Mouse (Mus musculus) liver, adult 2 months (tissue): ENCODE data around the gene Erc1. TPM values are rescaled to one million over a fixed set of nuclear protein-coding genes. Genes with fewer than 3 reads are reported as not detected.
A peak's percentile ranks its signal among the peaks of the same experiment; 100 is the strongest.

Source experiments
- DNase-seq: peaks from one replicate; pipeline ENCODE4 v3.0.0-alpha.2; 2011; ENCODE audit warnings: low read depth, low spot score; ENCODE audit errors: extremely low read depth
- H3K27ac ChIP-seq: fragments of 200-500 bp; replicated peaks from 2 replicates; pipeline ENCODE4 v1.5.1; 2012; ENCODE audit warnings: low read depth, mild to moderate bottlenecking, control low read depth, inconsistent platforms, low read length; ENCODE audit not compliant: insufficient read depth
- H3K27me3 ChIP-seq: fragments of 200-500 bp; 2 replicates; pipeline ENCODE4 v1.6.1; 2012; ENCODE audit warnings: mild to moderate bottlenecking, moderate library complexity, low read length, inconsistent platforms; ENCODE audit not compliant: control insufficient read depth, insufficient read depth
- H3K36me3 ChIP-seq: fragments of 200-500 bp; 2 replicates; pipeline ENCODE4 v1.6.1; 2012; ENCODE audit warnings: low read length, inconsistent platforms; ENCODE audit not compliant: control insufficient read depth, insufficient read depth
- H3K4me1 ChIP-seq: fragments of 200-500 bp; 2 replicates; pipeline ENCODE4 v1.6.1; 2011; ENCODE audit warnings: low read length; ENCODE audit not compliant: control insufficient read depth, insufficient read depth
- H3K4me3 ChIP-seq: fragments of 200-500 bp; 2 replicates; pipeline ENCODE4 v1.5.1; 2011; ENCODE audit warnings: low read depth, mild to moderate bottlenecking, control low read depth, low read length, moderate library complexity; ENCODE audit not compliant: insufficient read depth
- H3K79me2 ChIP-seq: fragments of 200-500 bp; 2 replicates; pipeline ENCODE4 v1.6.1; 2012; ENCODE audit warnings: inconsistent platforms, mild to moderate bottlenecking, low read length, moderate library complexity; ENCODE audit not compliant: control insufficient read depth, insufficient read depth
- H3K9ac ChIP-seq: fragments of 200-500 bp; 2 replicates; pipeline ENCODE4 v1.6.1; 2012; ENCODE audit warnings: low read depth, mild to moderate bottlenecking, control low read depth, inconsistent platforms, low read length
- CTCF ChIP-seq: fragments of 200-500 bp; IDR thresholded peaks from 2 replicates; pipeline ENCODE4 v1.5.1; 2011; ENCODE audit warnings: low read depth, low read length, control low read depth
- POLR2A ChIP-seq: fragments of 200-500 bp; IDR thresholded peaks from 2 replicates; pipeline ENCODE4 v1.6.1; 2011; ENCODE audit warnings: low read length, control low read depth; ENCODE audit not compliant: insufficient read depth; ENCODE audit errors: extremely low read depth
- WGBS: fragments of 180-500 bp; shearing (Covaris S2); methylation state at CpG from one replicate; pipeline ENCODE4 v1.1.7; 2018; 5-methylcytosine and 5-hydroxymethylcytosine counted together
- polyA plus RNA-seq: library from polyadenylated mRNA; depleted of rRNA; stranded (reverse); fragments of >200 nt; gene quantifications from 2 replicates; pipeline ENCODE4 v1.2.3, GENCODE M21; 2012
- total RNA-seq: library from RNA; depleted of rRNA; stranded (reverse); fragments of >200 nt; gene quantifications from 2 replicates; pipeline ENCODE4 v1.2.3, GENCODE M21; 2014

Gene Erc1
- total and polyA plus RNA-seq, 2 experiments = 6.3 to 14.2 TPM

DNA sequence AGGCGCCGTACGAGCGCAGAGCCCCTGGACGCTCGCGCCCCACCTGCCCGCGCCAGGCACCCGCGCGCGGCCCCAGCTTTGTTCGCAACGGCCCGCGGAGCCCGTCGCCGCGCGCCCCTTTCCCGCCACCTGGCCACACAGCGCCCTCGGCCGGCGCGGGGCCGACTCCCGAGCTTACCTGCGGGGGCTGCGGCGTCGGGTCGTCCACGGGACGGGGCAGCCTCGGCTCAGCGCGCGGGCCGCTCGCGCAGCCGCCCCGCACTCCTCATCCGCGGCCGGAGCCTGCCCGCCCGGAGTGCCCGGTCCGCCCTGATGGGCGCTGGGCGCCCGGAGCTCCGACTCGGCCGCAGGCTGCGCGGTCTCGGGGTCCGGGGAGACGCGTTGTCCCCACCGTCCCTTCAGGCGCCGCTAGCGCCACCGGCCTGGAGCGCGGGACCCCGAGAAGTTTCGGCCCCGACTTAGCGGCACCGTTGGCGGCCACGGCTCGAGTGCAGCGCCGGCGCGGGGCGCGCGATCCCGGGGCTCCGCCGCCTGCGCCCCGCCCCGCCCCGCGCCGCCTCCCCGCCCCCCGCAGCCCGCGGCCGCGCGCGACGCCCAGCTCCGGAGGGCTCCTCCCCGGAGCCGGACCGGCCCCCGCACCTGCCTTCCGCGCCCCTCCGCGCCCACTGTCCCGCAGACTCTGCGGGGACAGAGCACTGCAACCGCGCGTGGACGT lies 304.0 kb downstream of the Erc1 start, which contains the start of gene Wnt5b:
Gene Wnt5b, minus strand, starts transcription at position 545 of the 715 bp plus-strand sequence.
- TF ChIP-seq POLR2A = no peak
- no peak for TF ChIP-seq CTCF
- Histone ChIP-seq H3K79me2 (no peaks in the 10 kb centered on the region), H3K9ac (peak within 1 kb of the TSS; percentile 60), H3K4me3 (peak within 1 kb of the TSS; percentile 66; the same call in 1 of the 2 replicates), H3K27me3 (peaks cover 14% of the 10 kb centered on the region), H3K4me1 (no peaks in the 10 kb centered on the region), H3K27ac (no peak within 1 kb of the TSS), H3K36me3 (no peaks in the 10 kb centered on the region)
- DNase-seq = no peak
- 1% methylated on average over 99 of the region's 120 CpGs for WGBS

DNA sequence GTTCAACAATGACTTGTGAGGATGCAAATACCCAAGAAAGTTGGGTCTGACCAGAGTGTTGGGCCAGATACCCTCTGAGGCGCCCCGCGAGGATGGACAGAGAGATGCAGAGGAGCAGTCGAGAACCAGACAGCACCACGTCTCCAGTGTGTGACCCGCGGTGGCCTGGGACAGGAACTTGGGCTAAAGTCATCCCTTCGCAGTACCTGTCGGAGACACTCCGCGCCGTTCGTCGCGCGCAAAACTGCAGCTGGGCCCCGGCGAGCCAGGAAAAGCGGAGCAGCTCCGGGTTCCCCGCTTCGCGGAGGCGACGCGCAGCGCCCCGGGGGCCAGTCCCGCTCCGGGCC lies 304.5 kb downstream of the Erc1 start:
- peaks cover 14% of the 10 kb centered on the region for H3K27me3 ChIP-seq
- no peak overlapping the region for H3K9ac ChIP-seq
- TF ChIP-seq CTCF (no peak), POLR2A (no peak)
- H3K4me3 ChIP-seq = peak overlapping the region; percentile 66; the same call in 1 of the 2 replicates
- no peaks in the 10 kb centered on the region for H3K79me2 ChIP-seq
- H3K27ac ChIP-seq = no peak overlapping the region
- H3K36me3 ChIP-seq = no peaks in the 10 kb centered on the region
- no peak for DNase-seq
- H3K4me1 ChIP-seq = no peaks in the 10 kb centered on the region
- 6% methylated on average over 30 of the region's 30 CpGs for WGBS

DNA sequence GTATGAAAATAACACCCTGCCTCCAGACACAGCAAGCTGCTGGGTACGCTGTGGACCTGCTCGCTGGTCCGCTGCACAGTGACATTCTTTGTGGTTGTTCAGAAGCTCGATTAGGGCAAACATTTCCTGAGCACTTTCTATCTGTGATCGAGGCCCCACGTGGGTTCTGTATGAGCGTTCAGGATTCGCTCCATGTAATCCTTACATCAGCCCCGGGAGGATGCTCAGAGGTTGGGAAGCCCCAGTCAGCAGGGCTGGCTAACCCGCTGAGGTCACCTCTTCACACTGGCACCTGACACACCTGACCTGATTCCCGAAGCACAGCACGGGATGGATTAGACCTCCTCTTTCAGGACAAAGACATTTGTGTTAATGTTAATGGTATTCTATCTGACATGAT lies 312.1 kb downstream of the Erc1 start:
- DNase-seq = no peak
- no peaks in the 10 kb centered on the region for H3K4me1 ChIP-seq
- H3K79me2 ChIP-seq = no peaks in the 10 kb centered on the region
- no peak overlapping the region for H3K4me3 ChIP-seq
- H3K9ac ChIP-seq = no peak overlapping the region
- no peaks in the 10 kb centered on the region for H3K36me3 ChIP-seq
- TF ChIP-seq POLR2A (no peak), CTCF (no peak)
- H3K27me3 ChIP-seq = no peaks in the 10 kb centered on the region
- no peak overlapping the region for H3K27ac ChIP-seq
- 88% methylated on average over 12 of the region's 12 CpGs for WGBS

DNA sequence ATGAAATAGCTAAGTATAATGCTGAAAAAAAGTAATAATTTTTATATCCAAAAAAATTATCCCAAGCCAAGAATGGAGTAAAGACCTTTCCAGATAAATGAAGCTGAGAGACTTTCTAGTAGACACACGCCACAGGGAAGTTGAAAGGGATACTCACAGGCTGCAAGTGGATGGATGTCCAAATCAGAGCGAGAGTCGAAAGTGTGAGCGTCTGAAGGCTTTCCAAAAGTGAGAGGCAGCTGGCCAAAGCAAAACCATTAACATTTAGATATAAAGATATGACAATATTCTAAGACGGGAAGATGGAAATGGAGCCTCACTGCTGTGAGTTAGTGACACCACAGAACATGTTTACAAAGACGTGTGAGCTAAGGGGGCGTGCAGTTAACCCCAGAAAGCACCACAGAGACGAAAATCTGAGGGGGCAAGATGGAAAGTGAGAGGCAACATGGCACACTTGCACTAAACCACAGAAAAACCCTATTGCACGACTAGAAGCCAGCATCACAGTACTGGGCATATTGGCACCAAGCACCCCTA lies 314.7 kb downstream of the Erc1 start:
- Histone ChIP-seq H3K27me3 (no peaks in the 10 kb centered on the region), H3K79me2 (no peaks in the 10 kb centered on the region), H3K27ac (no peak overlapping the region), H3K9ac (no peak overlapping the region), H3K4me3 (no peak overlapping the region), H3K4me1 (no peaks in the 10 kb centered on the region), H3K36me3 (no peaks in the 10 kb centered on the region)
- no peak for DNase-seq
- 79% methylated on average over 9 of the region's 9 CpGs for WGBS
- TF ChIP-seq CTCF (no peak), POLR2A (no peak)

DNA sequence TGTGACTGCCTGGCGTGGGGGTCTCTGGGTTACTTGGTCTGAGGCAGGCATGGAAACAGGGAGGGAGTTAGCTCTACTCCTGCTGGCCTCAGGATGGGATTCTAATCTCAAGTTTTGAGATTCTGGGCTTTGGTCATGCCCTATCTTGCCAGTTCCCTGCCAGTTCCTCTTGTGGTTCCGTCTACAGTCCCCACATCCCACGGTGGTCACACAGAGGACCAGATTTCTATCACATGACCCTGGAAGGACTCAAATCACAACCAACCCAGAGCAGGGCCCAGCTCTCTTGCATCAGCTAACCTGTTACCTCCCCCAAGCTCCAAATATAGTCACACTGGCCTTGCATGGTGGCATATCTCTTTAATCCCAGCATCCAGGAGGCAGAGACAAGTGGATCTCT lies 318.3 kb downstream of the Erc1 start:
- no peak for DNase-seq
- no peaks in the 10 kb centered on the region for H3K79me2 ChIP-seq
- no peak overlapping the region for H3K27ac ChIP-seq
- H3K4me1 ChIP-seq = no peaks in the 10 kb centered on the region
- no peaks in the 10 kb centered on the region for H3K36me3 ChIP-seq
- H3K4me3 ChIP-seq = no peak overlapping the region
- H3K9ac ChIP-seq = no peak overlapping the region
- TF ChIP-seq CTCF = no peak
- TF ChIP-seq POLR2A = no peak
- H3K27me3 ChIP-seq = no peaks in the 10 kb centered on the region
- 85% methylated on average over 3 of the region's 3 CpGs for WGBS

DNA sequence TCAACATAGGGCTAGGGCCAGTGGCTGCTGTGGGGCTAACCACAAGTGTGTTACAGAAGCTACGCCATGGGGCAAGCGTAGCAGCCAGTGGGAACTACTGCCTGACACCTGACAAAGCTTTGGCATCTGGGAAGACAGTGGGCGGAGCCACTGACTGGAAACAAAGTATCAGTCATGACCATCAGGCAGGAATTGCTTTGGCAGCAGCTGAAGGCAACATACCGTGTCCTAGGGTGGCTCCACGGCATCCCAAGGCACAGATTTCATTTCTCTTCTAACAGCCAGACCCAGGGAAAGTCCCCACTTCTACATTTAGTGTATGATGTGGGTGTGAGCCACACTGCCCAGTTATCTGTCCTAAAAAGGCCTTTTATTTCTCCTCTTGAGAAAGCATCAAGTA lies 321.5 kb downstream of the Erc1 start:
- Histone ChIP-seq H3K79me2 (no peaks in the 10 kb centered on the region), H3K27me3 (no peaks in the 10 kb centered on the region), H3K36me3 (no peaks in the 10 kb centered on the region), H3K27ac (no peak overlapping the region), H3K4me1 (no peaks in the 10 kb centered on the region), H3K4me3 (no peak overlapping the region), H3K9ac (no peak overlapping the region)
- no peak for DNase-seq
- TF ChIP-seq POLR2A = no peak
- TF ChIP-seq CTCF = no peak
- WGBS = 86% methylated on average over 5 of the region's 5 CpGs
